Mouse (Mus musculus): ENCODE measurements around the gene Dcaf6.

Gene Dcaf6

GRCm38 (mm10) chr1:165320141-165320934 is 139.9 kb downstream of the Dcaf6 start:
- DNase-seq = peak; percentile 97

GRCm38 (mm10) chr1:165316361-165316760 is 143.9 kb downstream of the Dcaf6 start:
- peak; percentile 64 for DNase-seq

- DNase-seq = peak; percentile 52
Measured at GRCm38 (mm10) chr1:165308180-165308579, 152.1 kb downstream of the Dcaf6 start.

- DNase-seq = no peak
Measured at GRCm38 (mm10) chr1:165304341-165304740, 155.9 kb downstream of the Dcaf6 start.

- no peak for DNase-seq
Measured at GRCm38 (mm10) chr1:165303209-165303608, 157.1 kb downstream of the Dcaf6 start.

GRCm38 (mm10) chr1:165302455-165303208 is 157.6 kb downstream of the Dcaf6 start:
- peak; percentile 95 for DNase-seq

GRCm38 (mm10) chr1:165301567-165301966 is 158.7 kb downstream of the Dcaf6 start:
- DNase-seq = no peak

GRCm38 (mm10) chr1:165301108-165301507 is 159.2 kb downstream of the Dcaf6 start:
- DNase-seq = no peak

GRCm38 (mm10) chr1:165295489-165295888 is 164.8 kb downstream of the Dcaf6 start, which contains the start of gene Gpr161:
Gene Gpr161, plus strand, starts transcription at chr1:165295789.
- no peak for DNase-seq

GRCm38 (mm10) chr1:165291606-165292005 is 168.7 kb downstream of the Dcaf6 start:
- peak; percentile 94 for DNase-seq

- peak; percentile 72 for DNase-seq
Measured at GRCm38 (mm10) chr1:165289831-165290230, 170.4 kb downstream of the Dcaf6 start.

- peak; percentile 51 for DNase-seq
Measured at GRCm38 (mm10) chr1:165288165-165288564, 172.1 kb downstream of the Dcaf6 start.

- peak; percentile 75 for DNase-seq
Measured at GRCm38 (mm10) chr1:165284096-165284495, 176.2 kb downstream of the Dcaf6 start.

GRCm38 (mm10) chr1:165282967-165283345 is 177.3 kb downstream of the Dcaf6 start:
- DNase-seq = peak; percentile 85

GRCm38 (mm10) chr1:165282222-165282966 is 177.9 kb downstream of the Dcaf6 start:
- peak; percentile 94 for DNase-seq

- peak; percentile 97 for DNase-seq
Measured at GRCm38 (mm10) chr1:165281351-165282221, 178.7 kb downstream of the Dcaf6 start.

GRCm38 (mm10) chr1:165280741-165281140 is 179.5 kb downstream of the Dcaf6 start:
- DNase-seq = peak; percentile 55

Data from heart, adult 11 months (tissue).